Mouse (Mus musculus) c-Kit-positive CD71-positive TER-119-negative erythroid progenitor cells, embryonic 14.5 days (primary cell): Measurements from ENCODE around the gene Rhebl1.
"Not testable (repeated sequence)": the region's sequence is repeated elsewhere in the genome, so short reads cannot be mapped to it uniquely, and the experiment has no call there.

Experiments
- DNase-seq: peaks from one replicate; pipeline ENCODE4 v3.0.0-alpha.2; 2013; ENCODE audit warnings: low read depth

Gene Rhebl1

GRCm38 (mm10) chr15:98893940-98894745, at the start of gene Rhebl1:
Gene Rhebl1 (minus strand): TSS chr15:98894540.
- DNase-seq, result no peak

- no peak for DNase-seq
Observed at GRCm38 (mm10) chr15:98943133-98943532, 48.8 kb upstream of the Rhebl1 start.

- no peak for DNase-seq
Observed at GRCm38 (mm10) chr15:98942081-98942480, 47.7 kb upstream of the Rhebl1 start.

GRCm38 (mm10) chr15:98941539-98941938, 47.2 kb upstream of the Rhebl1 start:
- no peak for DNase-seq

- DNase-seq, result no peak
Observed at GRCm38 (mm10) chr15:98940816-98941215, 46.5 kb upstream of the Rhebl1 start.

- peak; percentile 73 for DNase-seq
Observed at GRCm38 (mm10) chr15:98934217-98934839, 40.0 kb upstream of the Rhebl1 start, which contains the start of gene Tuba1b. Gene Tuba1b (minus strand): TSS chr15:98934565.

GRCm38 (mm10) chr15:98933833-98934216, 39.5 kb upstream of the Rhebl1 start:
- DNase-seq, result peak; percentile 97

- not testable (repeated sequence) for DNase-seq
Observed at GRCm38 (mm10) chr15:98933004-98933671, 38.8 kb upstream of the Rhebl1 start.

- DNase-seq, result no peak
Observed at GRCm38 (mm10) chr15:98930998-98931397, 36.7 kb upstream of the Rhebl1 start.

GRCm38 (mm10) chr15:98930017-98930734, 35.8 kb upstream of the Rhebl1 start:
- DNase-seq, result no peak

GRCm38 (mm10) chr15:98928598-98929240, 34.4 kb upstream of the Rhebl1 start:
- DNase-seq, result no peak

- no peak for DNase-seq
Observed at GRCm38 (mm10) chr15:98927566-98927965, 33.2 kb upstream of the Rhebl1 start.

- DNase-seq, result no peak
Observed at GRCm38 (mm10) chr15:98924682-98925081, 30.3 kb upstream of the Rhebl1 start.

GRCm38 (mm10) chr15:98923031-98923537, 28.7 kb upstream of the Rhebl1 start:
- DNase-seq, result no peak

GRCm38 (mm10) chr15:98922581-98922980, 28.2 kb upstream of the Rhebl1 start:
- DNase-seq, result no peak

- DNase-seq, result no peak
Observed at GRCm38 (mm10) chr15:98921510-98921909, 27.2 kb upstream of the Rhebl1 start.

GRCm38 (mm10) chr15:98918499-98918895, 24.2 kb upstream of the Rhebl1 start:
- not testable (repeated sequence) for DNase-seq

- DNase-seq, result peak; percentile 98
Observed at GRCm38 (mm10) chr15:98917538-98918498, 23.5 kb upstream of the Rhebl1 start, which contains the start of gene Lmbr1l. Gene Lmbr1l (minus strand): TSS chr15:98918231.

GRCm38 (mm10) chr15:98917091-98917490, 22.8 kb upstream of the Rhebl1 start:
- DNase-seq, result no peak

GRCm38 (mm10) chr15:98916016-98916415, 21.7 kb upstream of the Rhebl1 start:
- DNase-seq, result no peak
